Mouse (Mus musculus) C2C12 (cell line): ENCODE results near the gene Ppil1.

Experiments used
- CTCF ChIP-seq: IDR thresholded peaks from one replicate; pipeline ENCODE4 v1.5.1; 2011; ENCODE audit not compliant: control insufficient read depth, insufficient read depth, insufficient read length
- MYOG ChIP-seq: IDR thresholded peaks from one replicate; pipeline ENCODE4 v1.6.1; 2011; ENCODE audit not compliant: control insufficient read depth, insufficient read length; ENCODE audit errors: extremely low read depth

- TF ChIP-seq CTCF (no peak), MYOG (no peak)
Observed at GRCm38 (mm10) chr17:29299282-29299681, 35.3 kb upstream of the Ppil1 start.
